Mouse (Mus musculus) thymus, adult 2 months (tissue): ENCODE measurements at regions not wholly inside any gene's neighbourhood (a gene's known extent, or its start where the extent isn't known, plus 50 kb on each side); places are given as distances from the start of the nearest gene placed in this dataset.

Experiments
- CTCF ChIP-seq: fragments of 200-500 bp; IDR thresholded peaks from 2 replicates; pipeline ENCODE4 v1.5.1; 2012; ENCODE audit warnings: mild to moderate bottlenecking, control low read depth, low read length, moderate library complexity, borderline replicate concordance; ENCODE audit not compliant: control insufficient read depth, poor library complexity, insufficient read depth; ENCODE audit errors: extremely low read depth
- POLR2A ChIP-seq: fragments of 200-500 bp; IDR thresholded peaks from 2 replicates; pipeline ENCODE4 v1.6.1; 2012; ENCODE audit warnings: mild to moderate bottlenecking, low read length, control low read depth, moderate library complexity; ENCODE audit not compliant: control insufficient read depth, poor library complexity, insufficient read depth; ENCODE audit errors: extremely low read depth

- TF ChIP-seq CTCF (no peak), POLR2A (no peak)
These were observed 531.2 kb downstream of the Actr3 start for GRCm38 (mm10) chr1:124904373-124904772.
